Mouse (Mus musculus) midbrain, embryonic 13.5 days (tissue): ENCODE results near the gene Ccnt1. TPM values are rescaled to one million over a fixed set of nuclear protein-coding genes. Genes with fewer than 3 reads are reported as not detected.
A peak's percentile ranks its signal among the peaks of the same experiment; 100 is the strongest.

Experiments
- ATAC-seq: fragments of 200-750 bp; cut with Nextera tagmentation; 2 replicates; pipeline ENCODE4 v1.8.0; 2017; ENCODE audit warnings: mild to moderate bottlenecking, moderate TSS enrichment, moderate library complexity
- H3K27ac ChIP-seq: fragments of 300-500 bp; sonication (generic); 2 replicates; pipeline ENCODE4 v1.5.1; 2015; ENCODE audit warnings: inconsistent platforms, mild to moderate bottlenecking, moderate library complexity
- H3K27me3 ChIP-seq: fragments of 300-500 bp; sonication (generic); 2 replicates; pipeline ENCODE4 v1.6.1; 2015; ENCODE audit warnings: mild to moderate bottlenecking, inconsistent platforms
- H3K36me3 ChIP-seq: fragments of 300-500 bp; sonication (generic); 2 replicates; pipeline ENCODE4 v1.6.1; 2015; ENCODE audit warnings: mild to moderate bottlenecking, inconsistent platforms
- H3K4me1 ChIP-seq: fragments of 300-500 bp; sonication (generic); replicated peaks from 2 replicates; pipeline ENCODE4 v1.6.1; 2015; ENCODE audit warnings: inconsistent platforms
- H3K4me2 ChIP-seq: fragments of 300-500 bp; sonication (generic); replicated peaks from 2 replicates; pipeline ENCODE4 v1.6.1; 2015; ENCODE audit warnings: moderate library complexity, mild to moderate bottlenecking, inconsistent platforms
- H3K4me3 ChIP-seq: fragments of 300-500 bp; sonication (generic); replicated peaks from 2 replicates; pipeline ENCODE4 v1.5.1; 2015; ENCODE audit warnings: mild to moderate bottlenecking, inconsistent platforms
- H3K9ac ChIP-seq: fragments of 300-500 bp; sonication (generic); replicated peaks from 2 replicates; pipeline ENCODE4 v1.6.1; 2015; ENCODE audit warnings: mild to moderate bottlenecking, inconsistent platforms
- H3K9me3 ChIP-seq: fragments of 300-500 bp; sonication (generic); 2 replicates; pipeline ENCODE4 v1.6.1; 2016; ENCODE audit warnings: mild to moderate bottlenecking, inconsistent platforms
- WGBS: fragments of 180-500 bp; shearing (Covaris S2); methylation state at CpG from one replicate; pipeline ENCODE4 v1.1.7; 2015; 5-methylcytosine and 5-hydroxymethylcytosine counted together
- polyA plus RNA-seq: library from polyadenylated mRNA; unstranded; fragments of >200 nt; fragmentation: Nextera tagmentation; extraction: Ambion mirVana; gene quantifications from 2 replicates; pipeline ENCODE4 v1.2.1, GENCODE M21; 2015

Gene Ccnt1
- polyA plus RNA-seq, 1 experiment from 2014 or later = 72.7 TPM

- H3K27ac ChIP-seq = 0 out of 2 replicates have a peak overlapping the region, but pooled peaks have one; percentile 88
- H3K36me3 ChIP-seq = no peaks in the 10 kb centered on the region
- H3K9me3 ChIP-seq = no peaks in the 10 kb centered on the region
- peak overlapping the region; percentile 78 for H3K9ac ChIP-seq
- peaks cover 31% of the 10 kb centered on the region for H3K4me1 ChIP-seq
- no peaks in the 10 kb centered on the region for H3K27me3 ChIP-seq
- H3K4me2 ChIP-seq = peak overlapping the region; percentile 81
- WGBS = 69% methylated on average over 7 of the region's 7 CpGs
- peak overlapping the region; percentile 55 for H3K4me3 ChIP-seq
- no peak for ATAC-seq
Measured at GRCm38 (mm10) chr15:98569216-98569615, 1.5 kb downstream of the Ccnt1 start.

DNA sequence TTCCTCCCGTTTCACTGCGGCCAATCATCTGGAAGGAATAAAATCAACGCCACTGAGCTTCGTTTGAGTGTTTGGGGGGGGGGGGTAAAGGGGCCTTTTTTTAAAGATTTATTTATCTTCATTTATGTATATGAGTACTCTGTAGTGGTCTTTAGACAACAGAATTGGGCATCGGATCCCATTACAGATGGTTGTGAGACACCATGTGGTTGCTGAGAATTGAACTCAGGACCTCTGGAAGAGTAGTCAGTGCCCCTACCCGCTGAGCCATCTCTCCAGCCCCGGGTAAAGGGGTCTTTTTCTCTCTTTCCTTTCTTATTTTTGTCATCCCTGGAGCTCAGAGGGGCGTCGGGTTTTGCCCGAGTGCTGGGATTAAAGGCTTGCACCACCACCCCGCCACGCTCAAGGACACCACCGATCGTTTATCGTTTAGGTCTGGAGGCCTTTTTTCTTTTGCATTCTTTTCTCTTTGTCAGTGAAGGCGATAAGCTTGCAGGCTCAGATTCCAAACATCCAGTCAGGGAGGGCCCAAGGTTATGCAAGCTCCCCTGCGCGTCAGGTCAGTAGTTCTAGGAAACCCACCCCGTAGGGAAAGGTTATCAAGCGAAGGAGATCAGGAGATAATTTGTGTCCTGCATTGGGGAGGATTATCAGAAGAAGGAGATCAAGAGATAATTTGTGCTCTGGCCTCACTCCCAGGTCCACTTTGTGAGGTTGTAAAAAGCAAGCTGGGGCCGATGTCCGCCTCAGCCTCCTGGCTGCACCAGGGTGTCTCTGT, 2.3 kb downstream of the Ccnt1 start:
- Histone ChIP-seq H3K9ac (peak overlapping the region; percentile 78), H3K36me3 (peaks cover 2% of the 10 kb centered on the region), H3K27me3 (no peaks in the 10 kb centered on the region), H3K4me1 (peaks cover 37% of the 10 kb centered on the region), H3K9me3 (no peaks in the 10 kb centered on the region), H3K4me3 (peak overlapping the region; percentile 55), H3K4me2 (peak overlapping the region; percentile 81), H3K27ac (peak overlapping the region; percentile 88)
- WGBS = 12% methylated on average over 22 of the region's 22 CpGs
- ATAC-seq = peak; percentile 17; the same call in 1 of the 2 replicates

- H3K9me3 ChIP-seq = no peaks in the 10 kb centered on the region
- H3K9ac ChIP-seq = peak overlapping the region; percentile 95
- H3K36me3 ChIP-seq = peaks cover 12% of the 10 kb centered on the region
- H3K4me3 ChIP-seq = peak overlapping the region; percentile 90
- under 1% methylated on average over 88 of the region's 88 CpGs for WGBS
- H3K27me3 ChIP-seq = no peaks in the 10 kb centered on the region
- H3K4me1 ChIP-seq = peaks cover 40% of the 10 kb centered on the region
- H3K4me2 ChIP-seq = peak overlapping the region; percentile 81
- peak; percentile 98 for ATAC-seq
- H3K27ac ChIP-seq = peak overlapping the region; percentile 94
Measured at GRCm38 (mm10) chr15:98567278-98568134, 3.2 kb downstream of the Ccnt1 start.

- H3K4me1 ChIP-seq = peaks cover 40% of the 10 kb centered on the region
- ATAC-seq = no peak
Measured at GRCm38 (mm10) chr15:98566973-98567277, 3.8 kb downstream of the Ccnt1 start.

GRCm38 (mm10) chr15:98557186-98557585, 13.5 kb downstream of the Ccnt1 start:
- ATAC-seq = no peak
- Histone ChIP-seq H3K9me3 (no peaks in the 10 kb centered on the region), H3K4me3 (no peak overlapping the region), H3K27me3 (no peaks in the 10 kb centered on the region), H3K36me3 (peaks cover 58% of the 10 kb centered on the region), H3K4me2 (no peak overlapping the region), H3K4me1 (no peaks in the 10 kb centered on the region), H3K27ac (no peak overlapping the region), H3K9ac (no peak overlapping the region)
- WGBS = 88% methylated on average over 5 of the region's 5 CpGs

More at GRCm38 (mm10) chr15:98566973-98567277, 3.8 kb downstream of the Ccnt1 start:
- peak overlapping the region; percentile 75 for H3K4me2 ChIP-seq
- H3K36me3 ChIP-seq = peaks cover 12% of the 10 kb centered on the region
- no peaks in the 10 kb centered on the region for H3K27me3 ChIP-seq
- peak overlapping the region; percentile 94 for H3K27ac ChIP-seq
- H3K9me3 ChIP-seq = no peaks in the 10 kb centered on the region
- H3K4me3 ChIP-seq = peak overlapping the region; percentile 90
- H3K9ac ChIP-seq = peak overlapping the region; percentile 95
- WGBS = under 1% methylated on average over 15 of the region's 15 CpGs

DNA sequence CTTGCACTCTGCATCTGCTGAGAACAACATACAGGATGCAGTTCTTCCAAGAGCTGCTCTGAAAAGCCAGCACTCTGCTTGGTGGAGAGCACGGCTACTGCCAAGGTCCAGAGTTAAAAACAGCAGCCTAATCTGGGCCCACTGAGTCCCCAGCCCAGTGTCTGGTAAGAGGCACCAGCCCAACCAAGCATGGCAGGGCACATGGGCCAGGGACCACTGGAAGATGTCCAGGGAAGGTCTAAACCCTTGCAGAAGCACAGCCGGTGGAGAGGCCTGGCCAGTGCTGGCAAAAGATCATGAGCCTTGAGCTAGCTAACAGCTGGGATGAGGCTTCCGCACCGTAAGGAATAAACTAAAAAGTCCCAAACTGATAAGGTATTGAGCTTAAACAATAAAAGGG, 14.8 kb downstream of the Ccnt1 start:
- Histone ChIP-seq H3K9me3 (no peaks in the 10 kb centered on the region), H3K27me3 (no peaks in the 10 kb centered on the region), H3K4me2 (no peak overlapping the region), H3K36me3 (peaks cover 71% of the 10 kb centered on the region), H3K27ac (no peak overlapping the region), H3K9ac (no peak overlapping the region), H3K4me1 (no peaks in the 10 kb centered on the region), H3K4me3 (no peak overlapping the region)
- no peak for ATAC-seq
- 92% methylated on average over 4 of the region's 4 CpGs for WGBS

GRCm38 (mm10) chr15:98552758-98553157, 18.0 kb downstream of the Ccnt1 start:
- no peak overlapping the region for H3K9ac ChIP-seq
- no peak overlapping the region for H3K4me2 ChIP-seq
- no peak for ATAC-seq
- H3K4me3 ChIP-seq = no peak overlapping the region
- H3K9me3 ChIP-seq = no peaks in the 10 kb centered on the region
- H3K27me3 ChIP-seq = no peaks in the 10 kb centered on the region
- H3K27ac ChIP-seq = no peak overlapping the region
- H3K4me1 ChIP-seq = no peaks in the 10 kb centered on the region
- H3K36me3 ChIP-seq = peaks cover 69% of the 10 kb centered on the region
- 95% methylated on average over 2 of the region's 2 CpGs for WGBS

- Histone ChIP-seq H3K9ac (no peak overlapping the region), H3K27me3 (no peaks in the 10 kb centered on the region), H3K9me3 (no peaks in the 10 kb centered on the region), H3K4me1 (no peaks in the 10 kb centered on the region), H3K4me2 (no peak overlapping the region), H3K27ac (no peak overlapping the region), H3K36me3 (peaks cover 86% of the 10 kb centered on the region), H3K4me3 (no peak overlapping the region)
- 93% methylated on average over 5 of the region's 5 CpGs for WGBS
- ATAC-seq = no peak
Measured at GRCm38 (mm10) chr15:98546843-98547242, 23.9 kb downstream of the Ccnt1 start.

DNA sequence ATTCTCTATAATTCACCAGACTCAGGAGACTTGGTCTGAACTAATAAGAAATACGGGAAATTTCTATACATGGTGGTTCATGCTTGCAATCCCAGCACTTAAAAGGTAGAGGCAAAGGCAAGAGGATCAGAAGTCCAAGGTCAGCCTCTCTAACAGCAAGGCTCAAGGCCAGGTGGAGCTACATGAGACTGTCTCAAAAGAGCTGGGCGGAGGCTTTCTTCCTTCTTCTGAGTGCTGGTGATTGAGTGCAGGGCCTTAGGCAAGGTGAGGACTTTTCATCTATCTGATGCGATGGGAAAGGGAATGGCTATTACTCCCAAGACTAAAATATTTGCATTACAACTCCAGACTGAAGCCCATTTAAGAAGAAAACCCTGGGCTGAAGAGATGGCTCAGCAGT, 25.6 kb downstream of the Ccnt1 start:
- H3K36me3 ChIP-seq = peaks cover 78% of the 10 kb centered on the region
- H3K4me2 ChIP-seq = no peak overlapping the region
- no peak for ATAC-seq
- no peak overlapping the region for H3K27ac ChIP-seq
- H3K4me1 ChIP-seq = no peaks in the 10 kb centered on the region
- H3K4me3 ChIP-seq = no peak overlapping the region
- no peaks in the 10 kb centered on the region for H3K9me3 ChIP-seq
- H3K27me3 ChIP-seq = no peaks in the 10 kb centered on the region
- 98% methylated on average over 3 of the region's 3 CpGs for WGBS
- no peak overlapping the region for H3K9ac ChIP-seq

GRCm38 (mm10) chr15:98543341-98543740, 27.4 kb downstream of the Ccnt1 start:
- Histone ChIP-seq H3K27me3 (no peaks in the 10 kb centered on the region), H3K4me2 (no peak overlapping the region), H3K4me1 (no peaks in the 10 kb centered on the region), H3K9me3 (no peaks in the 10 kb centered on the region), H3K4me3 (no peak overlapping the region), H3K36me3 (peaks cover 76% of the 10 kb centered on the region), H3K27ac (no peak overlapping the region), H3K9ac (no peak overlapping the region)
- no peak for ATAC-seq
- 88% methylated on average over 4 of the region's 4 CpGs for WGBS

GRCm38 (mm10) chr15:98541064-98541463, 29.7 kb downstream of the Ccnt1 start:
- Histone ChIP-seq H3K9me3 (no peaks in the 10 kb centered on the region), H3K9ac (no peak overlapping the region), H3K4me2 (no peak overlapping the region), H3K36me3 (peaks cover 55% of the 10 kb centered on the region), H3K4me1 (no peaks in the 10 kb centered on the region), H3K4me3 (no peak overlapping the region), H3K27ac (no peak overlapping the region), H3K27me3 (no peaks in the 10 kb centered on the region)
- WGBS = 94% methylated on average over 6 of the region's 6 CpGs
- ATAC-seq = no peak

DNA sequence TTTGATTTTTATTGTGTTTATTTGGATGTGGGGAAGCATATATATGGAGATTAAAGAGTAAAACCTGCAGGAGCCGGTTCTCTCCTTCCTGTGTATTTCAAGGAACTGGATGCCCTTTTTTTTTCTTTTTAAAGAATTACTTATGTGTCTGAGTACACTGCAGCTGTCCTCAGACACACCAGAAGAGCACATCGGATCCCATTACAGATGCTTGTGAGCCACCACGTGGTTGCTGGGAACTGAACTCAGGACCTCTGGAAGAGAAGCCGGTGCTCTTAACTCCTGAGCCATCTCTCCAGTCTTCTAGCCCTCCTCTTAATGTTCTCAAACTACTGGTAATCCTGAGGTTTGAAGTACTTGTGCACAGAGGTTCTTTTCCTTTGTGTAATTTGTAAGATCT, 32.8 kb downstream of the Ccnt1 start:
- ATAC-seq = no peak
- WGBS = 75% methylated on average over 4 of the region's 4 CpGs

More for the DNA sequence above, 32.8 kb downstream of the Ccnt1 start:
- H3K9me3 ChIP-seq = no peaks in the 10 kb centered on the region
- H3K4me2 ChIP-seq = no peak overlapping the region
- no peak overlapping the region for H3K9ac ChIP-seq
- peaks cover 25% of the 10 kb centered on the region for H3K36me3 ChIP-seq
- H3K27ac ChIP-seq = no peak overlapping the region
- H3K27me3 ChIP-seq = no peaks in the 10 kb centered on the region
- no peak overlapping the region for H3K4me3 ChIP-seq
- H3K4me1 ChIP-seq = peaks cover under 1% of the 10 kb centered on the region; the same call in 1 of the 2 replicates
